Mouse (Mus musculus) kidney, adult 9 months (tissue): ENCODE data around the gene Mink1.

Source experiments
- DNase-seq: peaks from one replicate; pipeline ENCODE4 v3.0.0; 2022

The Mink1 gene

GRCm38 (mm10) chr11:70655571-70656455 lies 93.1 kb downstream of the Mink1 start:
- DNase-seq: peak; percentile 58

- no peak for DNase-seq
These were observed 93.8 kb downstream of the Mink1 start for GRCm38 (mm10) chr11:70656456-70656927.

- DNase-seq: no peak
These were observed 94.3 kb downstream of the Mink1 start, which contains the start of gene Eno3 for GRCm38 (mm10) chr11:70656964-70657363. Gene Eno3, plus strand, starts transcription at chr11:70657202.

- DNase-seq: no peak
These were observed 94.9 kb downstream of the Mink1 start for GRCm38 (mm10) chr11:70657573-70657972.

GRCm38 (mm10) chr11:70657991-70658390 lies 95.3 kb downstream of the Mink1 start:
- no peak for DNase-seq

- DNase-seq: no peak
These were observed 95.8 kb downstream of the Mink1 start for GRCm38 (mm10) chr11:70658521-70658920.

GRCm38 (mm10) chr11:70658942-70659341 lies 96.3 kb downstream of the Mink1 start:
- no peak for DNase-seq

- DNase-seq: no peak
These were observed 97.9 kb downstream of the Mink1 start for GRCm38 (mm10) chr11:70660571-70660970.

GRCm38 (mm10) chr11:70663101-70663500 lies 100.4 kb downstream of the Mink1 start:
- DNase-seq: no peak

- DNase-seq: no peak
These were observed 101.3 kb downstream of the Mink1 start for GRCm38 (mm10) chr11:70663957-70664356.
